Mouse (Mus musculus): ENCODE measurements around the gene Itgb5. TPM values are rescaled to one million over a fixed set of nuclear protein-coding genes. Genes with fewer than 3 reads are reported as not detected.
A peak's percentile ranks its signal among the peaks of the same experiment; 100 is the strongest.

Itgb5 gene
- polyA plus RNA-seq, 2 experiments = 108 to 117 TPM

GRCm38 (mm10) chr16:33870988-33871758, 41.7 kb downstream of the Itgb5 start:
- Histone ChIP-seq H3K4me1 (ENCODE audit: control insufficient read depth, insufficient read depth, low read length) (peaks cover 16% of the 10 kb centered on the region), H3K36me3 (ENCODE audit: control insufficient read depth, insufficient read depth, low read length) (peaks cover 15% of the 10 kb centered on the region), H3K27ac (replicated peaks; ENCODE audit: low read depth, low read length) (peak overlapping the region; percentile 16; the same call in 1 of the 2 replicates), H3K27me3 (ENCODE audit: control insufficient read depth, insufficient read depth, low read length) (no peaks in the 10 kb centered on the region), H3K9me3 (ENCODE audit: control insufficient read depth, low read length) (no peaks in the 10 kb centered on the region), H3K4me2 (replicated peaks; ENCODE audit: low read depth, low read length, severe bottlenecking) (no peak overlapping the region), H3K9ac (ENCODE audit: low read depth, low read length, severe bottlenecking) (no peak overlapping the region), H3K4me3 (replicated peaks; ENCODE audit: low read length) (no peak overlapping the region)
- WGBS = 51% methylated on average over 13 of the region's 13 CpGs
- no peak for ATAC-seq (ENCODE audit: low FRiP score, low read depth)
- TF ChIP-seq POLR2A (IDR thresholded peaks at IDR 0.05; ENCODE audit: borderline replicate concordance, extremely low read depth, insufficient read depth, insufficient read length) = no peak
- DNase-seq (ENCODE audit: low spot score) = no peak

GRCm38 (mm10) chr16:33871865-33872443, 42.5 kb downstream of the Itgb5 start:
- Histone ChIP-seq H3K9me3 (ENCODE audit: control insufficient read depth, low read length) (no peaks in the 10 kb centered on the region), H3K4me3 (replicated peaks; ENCODE audit: low read length) (no peak overlapping the region), H3K36me3 (ENCODE audit: control insufficient read depth, insufficient read depth, low read length) (peaks cover 13% of the 10 kb centered on the region), H3K4me1 (ENCODE audit: control insufficient read depth, insufficient read depth, low read length) (peaks cover 16% of the 10 kb centered on the region), H3K27ac (replicated peaks; ENCODE audit: low read depth, low read length) (0 out of 2 replicates have a peak overlapping the region, but pooled peaks have one; percentile 2), H3K27me3 (ENCODE audit: control insufficient read depth, insufficient read depth, low read length) (no peaks in the 10 kb centered on the region), H3K4me2 (replicated peaks; ENCODE audit: low read depth, low read length, severe bottlenecking) (no peak overlapping the region), H3K9ac (ENCODE audit: low read depth, low read length, severe bottlenecking) (no peak overlapping the region)
- DNase-seq (ENCODE audit: low spot score) (no peak), ATAC-seq (ENCODE audit: low FRiP score, low read depth) (no peak)
- WGBS = 57% methylated on average over 14 of the region's 14 CpGs
- TF ChIP-seq POLR2A (IDR thresholded peaks at IDR 0.05; ENCODE audit: borderline replicate concordance, extremely low read depth, insufficient read depth, insufficient read length) = no peak

- ATAC-seq (ENCODE audit: low FRiP score, low read depth) = no peak
Observed at GRCm38 (mm10) chr16:33873282-33873681, 43.8 kb downstream of the Itgb5 start.

GRCm38 (mm10) chr16:33878041-33878783, 48.7 kb downstream of the Itgb5 start:
- peaks cover 12% of the 10 kb centered on the region for H3K36me3 ChIP-seq (ENCODE audit: control insufficient read depth, insufficient read depth, low read length)
- no peak overlapping the region for H3K27ac ChIP-seq (replicated peaks; ENCODE audit: low read depth, low read length)
- no peak overlapping the region for H3K9ac ChIP-seq (ENCODE audit: low read depth, low read length, severe bottlenecking)
- TF ChIP-seq POLR2A (IDR thresholded peaks at IDR 0.05; ENCODE audit: borderline replicate concordance, extremely low read depth, insufficient read depth, insufficient read length) = no peak
- 55% methylated on average over 6 of the region's 6 CpGs for WGBS
- ATAC-seq (ENCODE audit: low FRiP score, low read depth) = no peak
- no peaks in the 10 kb centered on the region for H3K27me3 ChIP-seq (ENCODE audit: control insufficient read depth, insufficient read depth, low read length)
- no peak for DNase-seq (ENCODE audit: low spot score)
- H3K4me2 ChIP-seq (replicated peaks; ENCODE audit: low read depth, low read length, severe bottlenecking) = no peak overlapping the region
- H3K4me1 ChIP-seq (ENCODE audit: control insufficient read depth, insufficient read depth, low read length) = peaks cover 12% of the 10 kb centered on the region
- H3K4me3 ChIP-seq (replicated peaks; ENCODE audit: low read length) = no peak overlapping the region
- H3K9me3 ChIP-seq (ENCODE audit: control insufficient read depth, low read length) = no peaks in the 10 kb centered on the region

More at GRCm38 (mm10) chr16:33873282-33873681, 43.8 kb downstream of the Itgb5 start:
- H3K36me3 ChIP-seq (ENCODE audit: control insufficient read depth, insufficient read depth, low read length) = peaks cover 12% of the 10 kb centered on the region
- DNase-seq (ENCODE audit: low spot score) = no peak
- 75% methylated on average over 7 of the region's 7 CpGs for WGBS
- H3K4me1 ChIP-seq (ENCODE audit: control insufficient read depth, insufficient read depth, low read length) = peaks cover 16% of the 10 kb centered on the region
- no peaks in the 10 kb centered on the region for H3K9me3 ChIP-seq (ENCODE audit: control insufficient read depth, low read length)
- H3K27ac ChIP-seq (replicated peaks; ENCODE audit: low read depth, low read length) = no peak overlapping the region
- H3K4me2 ChIP-seq (replicated peaks; ENCODE audit: low read depth, low read length, severe bottlenecking) = no peak overlapping the region
- H3K9ac ChIP-seq (ENCODE audit: low read depth, low read length, severe bottlenecking) = no peak overlapping the region
- no peak for TF ChIP-seq POLR2A (IDR thresholded peaks at IDR 0.05; ENCODE audit: borderline replicate concordance, extremely low read depth, insufficient read depth, insufficient read length)
- H3K27me3 ChIP-seq (ENCODE audit: control insufficient read depth, insufficient read depth, low read length) = no peaks in the 10 kb centered on the region
- H3K4me3 ChIP-seq (replicated peaks; ENCODE audit: low read length) = no peak overlapping the region

- no peak overlapping the region for H3K4me3 ChIP-seq (replicated peaks; ENCODE audit: low read length)
- H3K9me3 ChIP-seq (ENCODE audit: control insufficient read depth, low read length) = no peaks in the 10 kb centered on the region
- no peak for DNase-seq (ENCODE audit: low spot score)
- WGBS = 46% methylated on average over 6 of the region's 6 CpGs
- H3K27me3 ChIP-seq (ENCODE audit: control insufficient read depth, insufficient read depth, low read length) = no peaks in the 10 kb centered on the region
- ATAC-seq (ENCODE audit: low FRiP score, low read depth) = no peak
- no peak overlapping the region for H3K4me2 ChIP-seq (replicated peaks; ENCODE audit: low read depth, low read length, severe bottlenecking)
- peaks cover 12% of the 10 kb centered on the region for H3K36me3 ChIP-seq (ENCODE audit: control insufficient read depth, insufficient read depth, low read length)
- no peak for TF ChIP-seq POLR2A (IDR thresholded peaks at IDR 0.05; ENCODE audit: borderline replicate concordance, extremely low read depth, insufficient read depth, insufficient read length)
- no peak overlapping the region for H3K9ac ChIP-seq (ENCODE audit: low read depth, low read length, severe bottlenecking)
- H3K4me1 ChIP-seq (ENCODE audit: control insufficient read depth, insufficient read depth, low read length) = peaks cover 21% of the 10 kb centered on the region
- H3K27ac ChIP-seq (replicated peaks; ENCODE audit: low read depth, low read length) = no peak overlapping the region; the same call in 1 of the 2 replicates
Observed at GRCm38 (mm10) chr16:33879031-33879430, 49.6 kb downstream of the Itgb5 start.
